Mouse (Mus musculus): ENCODE data around the gene Fancg.
"Not testable (repeated sequence)": the region's sequence is repeated elsewhere in the genome, so short reads cannot be mapped to it uniquely, and the experiment has no call there.

GRCm38 (mm10) chr4:42980467-42980866 is 29.8 kb downstream of the Fancg start:
- not testable (repeated sequence) for TF ChIP-seq CTCF (IDR thresholded peaks at IDR 0.05; ENCODE audit: extremely low read depth, insufficient read length, insufficient replicate concordance, low read depth, low read length); POLR2A (IDR thresholded peaks at IDR 0.05; ENCODE audit: low read depth, low read length)
